Mouse (Mus musculus) kidney, adult 9 months (tissue): ENCODE measurements at regions not wholly inside any gene's neighbourhood (a gene's known extent, or its start where the extent isn't known, plus 50 kb on each side); places are given as distances from the start of the nearest gene placed in this dataset.
A peak's percentile ranks its signal among the peaks of the same experiment; 100 is the strongest.

Source experiments
- DNase-seq: peaks from one replicate; pipeline ENCODE4 v3.0.0; 2022

DNA sequence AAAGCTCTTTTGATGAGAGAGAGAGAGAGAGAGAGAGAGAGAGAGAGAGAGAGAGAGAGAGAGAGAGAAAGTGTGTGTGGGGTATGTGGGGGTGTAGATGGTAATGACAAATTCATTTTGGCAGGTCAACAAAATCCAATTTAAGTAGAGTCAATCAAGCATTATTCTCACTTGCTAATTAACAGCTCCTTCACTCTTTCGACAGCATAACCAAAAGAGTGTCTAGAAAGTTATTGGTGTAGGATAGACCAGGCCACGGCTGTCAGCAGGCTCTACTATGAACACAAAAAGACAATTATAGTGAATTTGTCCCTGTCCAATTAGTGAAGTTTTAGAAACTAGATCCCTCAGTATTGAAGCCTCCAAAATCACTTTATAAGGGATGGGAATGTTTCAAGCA lies 378.2 kb downstream of the Pcdh20 start:
- DNase-seq: no peak

DNA sequence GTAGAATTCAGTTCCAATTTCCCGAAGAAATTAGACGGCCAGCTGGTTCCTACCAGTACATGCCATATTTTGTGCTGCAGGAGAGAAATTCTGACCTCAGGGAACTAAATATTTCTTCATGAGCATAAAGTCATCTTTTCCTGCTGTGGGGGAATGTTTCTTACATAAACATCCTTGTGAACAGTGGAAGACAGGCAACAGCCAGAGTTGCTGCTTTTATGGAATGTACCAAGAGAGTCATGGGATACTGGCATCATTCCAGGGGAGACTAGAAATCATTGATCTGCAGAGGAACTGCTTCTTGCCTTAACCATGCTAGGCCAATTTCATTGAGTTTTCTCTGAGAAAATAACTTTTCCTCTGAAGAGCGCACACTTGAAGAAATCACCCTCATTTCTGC lies 386.3 kb downstream of the Pcdh20 start:
- DNase-seq: peak; percentile 43

DNA sequence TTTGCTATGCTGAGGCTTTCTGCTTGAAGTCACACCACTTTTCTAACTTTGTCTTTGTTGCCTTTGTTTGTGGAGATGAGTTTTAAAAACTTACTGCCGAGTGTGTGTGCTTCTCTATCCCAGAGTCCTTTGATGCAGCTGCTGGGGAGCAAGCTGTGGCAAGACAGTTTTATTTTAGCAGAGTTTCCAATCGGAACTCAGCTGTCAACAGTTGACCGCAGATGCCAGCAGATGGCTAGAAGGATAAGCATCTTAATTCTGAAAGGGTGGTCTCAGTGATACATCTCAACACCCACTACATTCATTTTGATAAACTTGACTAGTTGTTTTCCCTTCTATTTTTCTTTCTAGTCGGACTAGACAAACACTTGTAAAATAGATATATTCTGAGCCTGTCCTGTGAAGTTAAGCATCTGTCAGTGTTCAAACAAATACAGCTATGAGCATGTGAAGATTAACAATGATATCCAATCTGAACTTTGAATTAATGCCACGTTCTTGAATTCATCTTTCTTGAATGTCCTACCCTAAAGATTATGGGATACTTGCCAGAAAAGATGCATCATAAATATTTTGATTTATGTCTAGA lies 398.2 kb downstream of the Pcdh20 start:
- DNase-seq: no peak

DNA sequence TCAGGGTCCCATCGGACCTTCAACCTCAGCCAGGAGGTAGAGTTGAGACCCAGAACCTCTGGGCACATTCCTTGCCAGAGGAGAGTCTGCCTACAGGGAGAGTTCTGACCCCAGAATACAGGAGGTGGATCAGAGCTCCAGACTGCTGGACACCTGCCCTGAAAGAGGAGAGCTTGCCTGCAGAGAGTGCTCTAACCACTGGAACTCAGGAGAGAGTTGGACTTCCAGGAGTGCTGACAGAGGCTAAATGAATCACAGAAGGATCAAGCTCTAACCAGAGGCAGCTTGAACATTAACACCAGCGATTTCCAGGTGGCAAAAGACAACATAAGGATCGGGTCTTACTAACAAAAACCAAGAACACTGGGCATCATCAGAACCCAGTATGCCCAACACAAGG lies 423.6 kb downstream of the Pcdh20 start:
- peak; percentile 61 for DNase-seq

DNA sequence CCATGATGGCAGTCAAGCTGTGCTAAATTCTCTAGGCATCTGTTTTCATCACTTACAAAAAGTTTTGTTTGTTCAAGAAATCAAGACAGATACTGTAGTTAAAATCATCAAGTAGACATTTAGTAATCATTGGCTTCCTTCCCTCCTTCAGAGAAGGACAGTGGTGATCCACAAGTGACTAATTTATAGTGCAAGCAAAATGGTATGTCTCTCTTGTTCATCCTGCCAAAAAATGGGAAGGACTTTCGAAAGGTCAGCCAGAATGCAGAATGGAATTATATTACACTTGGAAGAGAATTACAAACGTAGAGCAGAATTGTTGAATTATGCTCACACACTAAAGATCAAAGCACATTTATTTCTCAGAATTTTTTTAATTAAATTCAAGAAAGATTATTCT lies 457.3 kb downstream of the Pcdh20 start:
- no peak for DNase-seq

DNA sequence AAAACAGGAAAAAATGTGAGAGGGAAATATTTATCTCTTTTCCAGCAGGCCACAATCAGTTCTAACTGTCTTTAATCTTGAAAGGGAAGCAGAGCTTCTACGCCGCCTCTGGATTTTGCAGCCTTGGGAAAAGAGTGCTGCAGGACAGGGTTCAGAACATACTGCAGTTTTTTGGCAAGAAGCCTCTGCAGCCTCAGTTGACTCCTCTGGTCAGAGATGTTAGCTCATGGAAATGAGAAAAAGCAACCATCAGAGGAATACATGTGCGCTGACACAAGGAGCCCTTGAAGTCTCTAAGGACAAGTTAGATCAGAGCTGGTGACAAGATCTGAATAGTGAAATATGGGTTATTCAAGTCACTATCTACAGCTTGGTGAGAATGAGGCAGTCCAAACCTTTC lies 458.0 kb downstream of the Pcdh20 start:
- DNase-seq: no peak

DNA sequence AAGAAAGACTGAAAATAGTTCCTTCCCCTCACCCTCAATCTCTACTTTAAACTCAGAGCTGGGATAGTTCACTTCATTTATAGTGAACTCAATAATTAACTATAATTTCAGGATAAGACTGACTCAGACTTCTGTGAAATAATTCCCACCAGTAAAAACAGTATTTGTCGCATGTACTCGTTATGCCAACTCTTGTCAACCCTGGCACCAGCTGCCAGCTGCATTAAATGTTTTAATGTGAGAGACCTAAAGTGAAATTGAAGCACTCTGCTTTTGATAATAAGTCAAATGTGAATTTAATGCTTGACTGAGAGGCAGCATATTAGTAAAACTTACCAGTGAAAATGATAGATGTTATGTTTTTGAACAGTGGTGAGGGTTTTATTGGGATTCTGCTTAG lies 474.6 kb downstream of the Pcdh20 start:
- no peak for DNase-seq
